Mouse (Mus musculus) embryo, embryonic 9.5 days (tissue): ENCODE measurements around the gene Gm45717.
A peak's percentile ranks its signal among the peaks of the same experiment; 100 is the strongest.
"Not testable (repeated sequence)": the region's sequence is repeated elsewhere in the genome, so short reads cannot be mapped to it uniquely, and the experiment has no call there.

Experiments used
- DNase-seq: peaks from one replicate; pipeline ENCODE4 v3.0.0-alpha.2; 2017; ENCODE audit errors: extremely low spot score

The Gm45717 gene

GRCm38 (mm10) chr7:140968710-140969109 is 13.0 kb upstream of the Gm45717 start:
- DNase-seq = not testable (repeated sequence)

- peak; percentile 57 for DNase-seq
Observed at GRCm38 (mm10) chr7:140967862-140968591, 12.3 kb upstream of the Gm45717 start.

- no peak for DNase-seq
Observed at GRCm38 (mm10) chr7:140966921-140967320, 11.2 kb upstream of the Gm45717 start, which contains the start of gene Ifitm1. Ifitm1 (plus strand) TSS chr7:140967221.

GRCm38 (mm10) chr7:140962733-140963132 is 7.0 kb upstream of the Gm45717 start:
- DNase-seq = no peak

GRCm38 (mm10) chr7:140961416-140961815 is 5.7 kb upstream of the Gm45717 start:
- DNase-seq = no peak

GRCm38 (mm10) chr7:140960026-140960425 is 4.3 kb upstream of the Gm45717 start:
- DNase-seq = no peak

GRCm38 (mm10) chr7:140959181-140959901 is 3.6 kb upstream of the Gm45717 start:
- peak; percentile 61 for DNase-seq

GRCm38 (mm10) chr7:140956556-140956869 is 776 bp upstream of the Gm45717 start:
- no peak for DNase-seq

- DNase-seq = peak; percentile 53
Observed at GRCm38 (mm10) chr7:140955342-140955741, 395 bp downstream of the Gm45717 start.

- no peak for DNase-seq
Observed at GRCm38 (mm10) chr7:140954733-140955071, 1.0 kb downstream of the Gm45717 start.

GRCm38 (mm10) chr7:140953800-140954732 is 1.7 kb downstream of the Gm45717 start:
- no peak for DNase-seq

- no peak for DNase-seq
Observed at GRCm38 (mm10) chr7:140953133-140953532, 2.6 kb downstream of the Gm45717 start.

- DNase-seq = no peak
Observed at GRCm38 (mm10) chr7:140952441-140952840, 3.3 kb downstream of the Gm45717 start.

- no peak for DNase-seq
Observed at GRCm38 (mm10) chr7:140951765-140952164, 4.0 kb downstream of the Gm45717 start.

GRCm38 (mm10) chr7:140951051-140951450 is 4.7 kb downstream of the Gm45717 start:
- no peak for DNase-seq

- no peak for DNase-seq
Observed at GRCm38 (mm10) chr7:140949824-140950530, 5.8 kb downstream of the Gm45717 start, which contains the start of gene Ifitm5. Ifitm5 (minus strand) TSS chr7:140950291.

GRCm38 (mm10) chr7:140949255-140949654 is 6.5 kb downstream of the Gm45717 start:
- no peak for DNase-seq

GRCm38 (mm10) chr7:140948161-140948560 is 7.6 kb downstream of the Gm45717 start:
- DNase-seq = no peak

GRCm38 (mm10) chr7:140946980-140947379 is 8.8 kb downstream of the Gm45717 start:
- no peak for DNase-seq

GRCm38 (mm10) chr7:140946311-140946710 is 9.4 kb downstream of the Gm45717 start:
- DNase-seq = no peak

GRCm38 (mm10) chr7:140945247-140945646 is 10.5 kb downstream of the Gm45717 start:
- no peak for DNase-seq

- DNase-seq = no peak
Observed at GRCm38 (mm10) chr7:140944236-140944635, 11.5 kb downstream of the Gm45717 start.
